Mouse (Mus musculus) intestine, embryonic 16.5 days (tissue): Measurements from ENCODE around the gene Ergic2. TPM values are rescaled to one million over a fixed set of nuclear protein-coding genes. Genes with fewer than 3 reads are reported as not detected.
"Not testable (repeated sequence)": the region's sequence is repeated elsewhere in the genome, so short reads cannot be mapped to it uniquely, and the experiment has no call there.

ENCODE experiments used
- ATAC-seq: fragments of 200-750 bp; cut with Nextera tagmentation; 2 replicates; pipeline ENCODE4 v1.8.0; 2017; ENCODE audit warnings: moderate TSS enrichment, moderate library complexity
- H3K27ac ChIP-seq: fragments of 300-500 bp; sonication (generic); 2 replicates; pipeline ENCODE4 v1.5.1; 2014; ENCODE audit warnings: mild to moderate bottlenecking, low read length
- H3K27me3 ChIP-seq: fragments of 300-500 bp; sonication (generic); replicated peaks from 2 replicates; pipeline ENCODE4 v1.6.1; 2014; ENCODE audit warnings: low read length, control low read depth, mixed read lengths; ENCODE audit not compliant: control insufficient read depth, insufficient read depth
- H3K36me3 ChIP-seq: fragments of 300-500 bp; sonication (generic); 2 replicates; pipeline ENCODE4 v1.6.1; 2014; ENCODE audit warnings: low read length, control low read depth; ENCODE audit not compliant: control insufficient read depth, insufficient read depth
- H3K4me1 ChIP-seq: fragments of 300-500 bp; sonication (generic); 2 replicates; pipeline ENCODE4 v1.6.1; 2014; ENCODE audit warnings: low read length, control low read depth, mixed read lengths; ENCODE audit not compliant: control insufficient read depth, insufficient read depth
- H3K4me2 ChIP-seq: fragments of 300-500 bp; sonication (generic); 2 replicates; pipeline ENCODE4 v1.6.1; 2014; ENCODE audit warnings: low read depth, low read length, control low read depth
- H3K4me3 ChIP-seq: fragments of 300-500 bp; sonication (generic); 2 replicates; pipeline ENCODE4 v1.5.1; 2014; ENCODE audit warnings: mild to moderate bottlenecking, low read length
- H3K9ac ChIP-seq: fragments of 300-500 bp; sonication (generic); 2 replicates; pipeline ENCODE4 v1.6.1; 2014; ENCODE audit warnings: low read depth, low read length
- H3K9me3 ChIP-seq: fragments of 300-500 bp; sonication (generic); 2 replicates; pipeline ENCODE4 v1.6.1; 2016; ENCODE audit warnings: low read length, control low read depth; ENCODE audit not compliant: control insufficient read depth
- WGBS: fragments of 180-500 bp; shearing (Covaris S2); extraction: QIAGEN DNeasy Blood & Tissue Kit; methylation state at CpG from one replicate; pipeline ENCODE4 v1.1.7; 2014; 5-methylcytosine and 5-hydroxymethylcytosine counted together
- polyA plus RNA-seq: library from polyadenylated mRNA; unstranded; fragments of >200 nt; fragmentation: Nextera tagmentation; extraction: Ambion mirVana; gene quantifications from 2 replicates; pipeline ENCODE4 v1.2.1, GENCODE M21; 2015

The Ergic2 gene
- polyA plus RNA-seq, 1 experiment from 2014 or later, result 206 TPM

- H3K36me3 ChIP-seq, result peaks cover 7% of the 10 kb centered on the region; the same call in 1 of the 2 replicates
- no peaks in the 10 kb centered on the region for H3K27me3 ChIP-seq
- H3K9me3 ChIP-seq, result no peaks in the 10 kb centered on the region
- no peak overlapping the region for H3K4me3 ChIP-seq
- no peak overlapping the region for H3K9ac ChIP-seq
- H3K4me2 ChIP-seq, result no peak overlapping the region
- H3K4me1 ChIP-seq, result no peaks in the 10 kb centered on the region
- peak; percentile 92 for ATAC-seq
- 71% methylated on average over 1 of the region's 1 CpGs for WGBS
- H3K27ac ChIP-seq, result peak overlapping the region; percentile 80
These were observed 26.5 kb downstream of the Ergic2 start for GRCm38 (mm10) chr6:148185694-148186093.

DNA sequence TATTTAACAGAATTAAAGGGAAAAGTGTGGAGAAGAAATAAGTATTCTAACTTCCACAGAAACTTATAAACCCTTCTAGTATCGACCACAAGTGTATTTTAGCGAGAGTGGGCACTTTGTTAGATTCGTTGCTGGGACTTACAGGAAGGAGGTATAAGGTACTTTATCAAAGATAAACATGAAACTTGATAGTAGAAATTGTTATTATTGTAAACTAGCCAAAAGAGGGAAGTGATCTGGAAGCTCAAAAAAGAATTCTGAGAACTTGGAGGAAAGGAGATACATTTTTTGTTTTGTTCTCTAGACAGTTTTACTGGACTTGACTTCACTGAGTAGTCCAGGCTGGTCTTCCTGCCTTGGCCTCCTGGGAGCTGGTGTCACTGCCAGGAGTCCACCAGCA lies 39.3 kb downstream of the Ergic2 start:
- Histone ChIP-seq H3K36me3 (no peaks in the 10 kb centered on the region), H3K4me3 (no peak overlapping the region), H3K4me2 (no peak overlapping the region), H3K27me3 (no peaks in the 10 kb centered on the region), H3K4me1 (no peaks in the 10 kb centered on the region), H3K27ac (no peak overlapping the region), H3K9me3 (no peaks in the 10 kb centered on the region), H3K9ac (no peak overlapping the region)
- no peak for ATAC-seq
- WGBS, result 66% methylated on average over 3 of the region's 3 CpGs

DNA sequence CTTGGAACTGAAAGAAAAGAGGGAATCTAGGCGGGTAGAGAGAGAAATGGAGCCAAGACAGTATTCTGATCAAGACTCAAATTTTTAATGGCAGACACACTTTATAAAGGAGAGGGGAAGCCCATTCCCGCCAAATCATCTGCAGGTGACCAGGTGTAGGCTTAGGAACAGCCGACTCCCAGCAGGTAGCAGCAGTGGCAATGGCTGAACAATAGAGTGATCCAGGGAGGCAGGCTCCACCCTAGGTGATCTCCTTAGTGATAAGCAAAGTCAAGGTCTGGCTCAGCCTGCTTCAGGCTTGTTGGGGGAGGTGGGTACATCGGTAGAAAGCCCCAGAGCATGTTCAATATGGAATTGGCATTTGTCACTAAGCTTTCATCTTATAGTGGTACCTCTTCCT lies 59.9 kb downstream of the Ergic2 start:
- not testable (repeated sequence) for H3K4me3 ChIP-seq, H3K27ac ChIP-seq, H3K27me3 ChIP-seq, H3K4me2 ChIP-seq, H3K9ac ChIP-seq, H3K9me3 ChIP-seq, H3K36me3 ChIP-seq, ATAC-seq, H3K4me1 ChIP-seq
- 54% methylated on average over 4 of the region's 4 CpGs for WGBS

DNA sequence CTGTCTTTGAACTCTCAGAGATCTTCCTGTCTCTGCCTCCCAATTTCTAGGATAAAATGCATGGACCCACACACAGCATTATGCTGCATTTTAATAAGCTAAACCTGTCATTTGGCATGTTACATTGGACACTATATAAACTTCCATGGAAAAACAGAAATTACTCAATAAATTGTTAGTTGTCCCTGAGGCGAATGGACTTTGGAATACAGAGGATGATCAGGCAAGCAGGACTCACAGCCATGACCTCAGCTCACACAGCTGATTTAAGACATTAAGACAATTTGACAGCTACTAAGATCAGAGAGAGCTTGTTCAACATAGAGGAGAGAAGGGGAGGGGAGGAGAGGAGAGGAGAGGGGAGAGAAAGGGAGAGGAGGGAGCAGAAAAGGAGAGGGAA lies 69.8 kb downstream of the Ergic2 start:
- WGBS, result 91% methylated on average over 1 of the region's 1 CpGs
- Histone ChIP-seq H3K9ac (no peak overlapping the region), H3K36me3 (no peaks in the 10 kb centered on the region), H3K9me3 (no peaks in the 10 kb centered on the region), H3K4me2 (no peak overlapping the region), H3K4me1 (no peaks in the 10 kb centered on the region), H3K4me3 (no peak overlapping the region), H3K27me3 (no peaks in the 10 kb centered on the region), H3K27ac (no peak overlapping the region)
- no peak for ATAC-seq

GRCm38 (mm10) chr6:148141874-148142273 lies 70.3 kb downstream of the Ergic2 start:
- 80% methylated on average over 5 of the region's 5 CpGs for WGBS
- no peak overlapping the region for H3K27ac ChIP-seq
- no peaks in the 10 kb centered on the region for H3K27me3 ChIP-seq
- ATAC-seq, result no peak
- no peaks in the 10 kb centered on the region for H3K4me1 ChIP-seq
- H3K4me2 ChIP-seq, result no peak overlapping the region
- no peaks in the 10 kb centered on the region for H3K9me3 ChIP-seq
- H3K9ac ChIP-seq, result no peak overlapping the region
- no peak overlapping the region for H3K4me3 ChIP-seq
- no peaks in the 10 kb centered on the region for H3K36me3 ChIP-seq

DNA sequence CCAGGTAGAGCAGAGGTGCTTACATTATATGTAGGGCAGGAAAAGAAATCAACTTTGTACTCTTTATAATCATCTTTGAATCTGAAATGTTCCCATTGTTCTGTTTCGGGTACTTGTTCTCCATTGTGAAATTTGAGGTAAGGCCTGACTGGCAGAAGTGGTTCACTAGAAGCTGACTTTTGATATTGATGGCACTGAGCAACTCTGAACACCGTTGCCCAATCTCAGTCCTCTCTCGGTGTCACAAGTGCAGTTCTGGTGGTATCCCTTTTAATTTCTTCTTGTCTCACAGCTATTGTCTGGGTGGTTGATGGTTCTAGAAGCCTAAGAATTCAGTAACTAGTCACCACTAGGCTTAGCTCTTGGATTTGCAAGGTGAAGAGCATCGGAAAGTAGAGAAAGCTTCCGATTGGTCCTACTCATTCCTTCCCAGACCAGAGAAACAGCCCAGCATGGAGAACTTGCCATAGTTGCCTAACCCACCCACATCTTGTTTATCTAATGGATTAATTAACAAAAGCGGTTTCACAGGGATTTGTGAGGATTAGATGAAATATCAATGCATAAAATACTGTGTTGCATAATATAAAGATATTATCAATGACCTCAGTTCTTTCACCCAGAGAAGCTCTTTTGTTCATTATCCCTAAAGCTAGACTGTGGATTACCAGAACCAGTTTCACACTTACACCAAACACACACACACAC lies 72.7 kb downstream of the Ergic2 start:
- Histone ChIP-seq H3K4me1 (no peaks in the 10 kb centered on the region), H3K9ac (no peak overlapping the region), H3K9me3 (no peaks in the 10 kb centered on the region), H3K4me2 (no peak overlapping the region), H3K4me3 (no peak overlapping the region), H3K27ac (no peak overlapping the region), H3K27me3 (no peaks in the 10 kb centered on the region), H3K36me3 (no peaks in the 10 kb centered on the region)
- no peak for ATAC-seq
- 89% methylated on average over 6 of the region's 6 CpGs for WGBS

GRCm38 (mm10) chr6:148135769-148136382 lies 76.3 kb downstream of the Ergic2 start:
- Histone ChIP-seq H3K27me3 (no peaks in the 10 kb centered on the region), H3K9me3 (no peaks in the 10 kb centered on the region), H3K36me3 (no peaks in the 10 kb centered on the region), H3K4me3 (no peak overlapping the region), H3K9ac (no peak overlapping the region), H3K4me2 (no peak overlapping the region), H3K4me1 (no peaks in the 10 kb centered on the region), H3K27ac (no peak overlapping the region)
- ATAC-seq, result peak; percentile 74
- 27% methylated on average over 9 of the region's 9 CpGs for WGBS

DNA sequence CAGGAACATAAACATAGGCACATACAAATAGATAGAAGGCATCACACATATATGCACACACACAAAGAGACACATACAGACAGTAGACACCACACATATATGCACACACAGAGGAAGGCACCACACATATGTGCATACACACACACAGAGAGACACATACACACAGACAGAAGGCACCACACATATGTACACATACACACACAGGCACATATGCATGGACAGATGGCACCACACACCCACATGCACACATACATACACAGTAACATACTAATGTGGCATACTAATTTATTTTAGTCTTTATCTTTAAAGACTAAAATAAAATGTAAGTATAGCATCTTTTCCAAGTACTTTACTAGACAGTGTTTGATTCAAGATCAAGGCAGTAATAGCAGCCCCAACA lies 78.6 kb downstream of the Ergic2 start:
- no peaks in the 10 kb centered on the region for H3K27me3 ChIP-seq
- H3K9me3 ChIP-seq, result no peaks in the 10 kb centered on the region
- ATAC-seq, result no peak
- no peak overlapping the region for H3K27ac ChIP-seq
- no peak overlapping the region for H3K4me2 ChIP-seq
- no peaks in the 10 kb centered on the region for H3K4me1 ChIP-seq
- H3K36me3 ChIP-seq, result no peaks in the 10 kb centered on the region
- no peak overlapping the region for H3K4me3 ChIP-seq
- no peak overlapping the region for H3K9ac ChIP-seq

GRCm38 (mm10) chr6:148132314-148132713 lies 79.9 kb downstream of the Ergic2 start:
- Histone ChIP-seq H3K4me2 (no peak overlapping the region), H3K27me3 (no peaks in the 10 kb centered on the region), H3K9ac (no peak overlapping the region), H3K36me3 (no peaks in the 10 kb centered on the region), H3K9me3 (no peaks in the 10 kb centered on the region), H3K4me3 (no peak overlapping the region), H3K27ac (no peak overlapping the region), H3K4me1 (no peaks in the 10 kb centered on the region)
- WGBS, result 63% methylated on average over 10 of the region's 10 CpGs
- ATAC-seq, result no peak
